Mouse (Mus musculus): ENCODE data around the gene Lrrc8b. TPM values are rescaled to one million over a fixed set of nuclear protein-coding genes. Genes with fewer than 3 reads are reported as not detected.

Gene Lrrc8b
- polyA plus RNA-seq, 1 experiment = 14.0 TPM

DNA sequence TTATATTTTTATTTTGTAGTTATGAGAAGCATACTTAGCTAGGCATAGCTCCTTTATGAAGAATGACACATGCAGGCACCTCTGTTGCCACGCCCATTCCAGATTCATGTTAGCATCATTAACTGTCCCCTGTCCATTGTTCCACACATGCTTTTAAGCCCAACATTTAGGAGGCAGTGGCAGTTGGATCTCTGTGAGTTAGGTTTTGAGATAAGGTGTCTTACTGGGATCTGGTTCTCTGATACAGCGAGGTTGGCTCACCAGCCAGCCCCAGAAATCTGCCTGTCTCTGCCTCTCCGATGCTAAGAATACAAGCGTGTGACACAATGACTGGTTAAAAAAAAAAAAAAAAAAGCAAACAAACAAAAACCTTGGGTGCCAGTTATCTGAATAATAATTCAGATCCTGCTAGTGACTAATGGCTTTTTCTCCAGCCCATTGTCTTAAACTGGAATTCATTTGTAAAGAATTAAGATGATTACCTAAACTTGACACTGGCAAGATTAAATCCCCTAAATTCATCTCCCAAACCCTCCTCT is 110.6 kb downstream of the Lrrc8b start:
- no peaks in the 10 kb centered on the region for H3K4me1 ChIP-seq (ENCODE audit: control insufficient read depth, insufficient read depth, low read length)
- TF ChIP-seq EP300 (IDR thresholded peaks at IDR 0.05; ENCODE audit: insufficient read depth, low read depth, low read length) = no peak
- no peak for TF ChIP-seq CTCF (IDR thresholded peaks at IDR 0.05; ENCODE audit: low read depth, low read length)
- TF ChIP-seq POLR2A (IDR thresholded peaks at IDR 0.05; ENCODE audit: insufficient read depth, low read length) = no peak
- H3K9me3 ChIP-seq (replicated peaks; ENCODE audit: control insufficient read depth, insufficient read depth, low read length, poor library complexity, severe bottlenecking) = no peaks in the 10 kb centered on the region
- no peaks in the 10 kb centered on the region for H3K27me3 ChIP-seq (ENCODE audit: control insufficient read depth, insufficient read depth, low read length, poor library complexity, severe bottlenecking)
- H3K9ac ChIP-seq (ENCODE audit: low read depth, poor library complexity, severe bottlenecking) = no peak overlapping the region
- H3K4me3 ChIP-seq (ENCODE audit: low read depth, low read length) = no peak overlapping the region
- H3K36me3 ChIP-seq (ENCODE audit: control insufficient read depth, insufficient read depth, low read length, poor library complexity, severe bottlenecking) = no peaks in the 10 kb centered on the region
- H3K27ac ChIP-seq (ENCODE audit: insufficient read depth, low read length) = no peak overlapping the region

DNA sequence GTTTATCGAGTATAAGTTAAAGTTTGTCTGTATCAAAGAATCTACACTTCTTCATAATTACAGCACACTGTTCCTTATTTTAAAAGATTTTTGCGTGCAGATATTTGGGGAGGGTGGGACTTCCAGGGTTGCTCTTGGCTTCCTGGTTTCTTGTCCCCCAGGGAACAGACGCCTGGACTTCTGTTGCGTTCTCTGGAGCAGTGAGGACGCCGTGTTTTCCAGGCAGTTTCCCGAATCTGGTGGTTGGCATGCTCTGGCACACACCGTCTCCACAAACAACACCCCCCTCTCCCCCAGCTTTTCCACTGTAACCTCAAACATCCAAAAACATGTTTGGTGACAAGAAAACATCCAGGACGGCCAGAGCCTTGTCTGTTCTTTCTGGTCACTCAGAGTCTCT is 111.2 kb downstream of the Lrrc8b start:
- no peaks in the 10 kb centered on the region for H3K36me3 ChIP-seq (ENCODE audit: control insufficient read depth, insufficient read depth, low read length, poor library complexity, severe bottlenecking)
- no peak overlapping the region for H3K27ac ChIP-seq (ENCODE audit: insufficient read depth, low read length)
- no peaks in the 10 kb centered on the region for H3K9me3 ChIP-seq (replicated peaks; ENCODE audit: control insufficient read depth, insufficient read depth, low read length, poor library complexity, severe bottlenecking)
- no peak overlapping the region for H3K4me3 ChIP-seq (ENCODE audit: low read depth, low read length)
- H3K9ac ChIP-seq (ENCODE audit: low read depth, poor library complexity, severe bottlenecking) = no peak overlapping the region
- no peak for TF ChIP-seq EP300 (IDR thresholded peaks at IDR 0.05; ENCODE audit: insufficient read depth, low read depth, low read length)
- TF ChIP-seq POLR2A (IDR thresholded peaks at IDR 0.05; ENCODE audit: insufficient read depth, low read length) = no peak
- no peak for TF ChIP-seq CTCF (IDR thresholded peaks at IDR 0.05; ENCODE audit: low read depth, low read length)
- no peaks in the 10 kb centered on the region for H3K27me3 ChIP-seq (ENCODE audit: control insufficient read depth, insufficient read depth, low read length, poor library complexity, severe bottlenecking)
- H3K4me1 ChIP-seq (ENCODE audit: control insufficient read depth, insufficient read depth, low read length) = no peaks in the 10 kb centered on the region

DNA sequence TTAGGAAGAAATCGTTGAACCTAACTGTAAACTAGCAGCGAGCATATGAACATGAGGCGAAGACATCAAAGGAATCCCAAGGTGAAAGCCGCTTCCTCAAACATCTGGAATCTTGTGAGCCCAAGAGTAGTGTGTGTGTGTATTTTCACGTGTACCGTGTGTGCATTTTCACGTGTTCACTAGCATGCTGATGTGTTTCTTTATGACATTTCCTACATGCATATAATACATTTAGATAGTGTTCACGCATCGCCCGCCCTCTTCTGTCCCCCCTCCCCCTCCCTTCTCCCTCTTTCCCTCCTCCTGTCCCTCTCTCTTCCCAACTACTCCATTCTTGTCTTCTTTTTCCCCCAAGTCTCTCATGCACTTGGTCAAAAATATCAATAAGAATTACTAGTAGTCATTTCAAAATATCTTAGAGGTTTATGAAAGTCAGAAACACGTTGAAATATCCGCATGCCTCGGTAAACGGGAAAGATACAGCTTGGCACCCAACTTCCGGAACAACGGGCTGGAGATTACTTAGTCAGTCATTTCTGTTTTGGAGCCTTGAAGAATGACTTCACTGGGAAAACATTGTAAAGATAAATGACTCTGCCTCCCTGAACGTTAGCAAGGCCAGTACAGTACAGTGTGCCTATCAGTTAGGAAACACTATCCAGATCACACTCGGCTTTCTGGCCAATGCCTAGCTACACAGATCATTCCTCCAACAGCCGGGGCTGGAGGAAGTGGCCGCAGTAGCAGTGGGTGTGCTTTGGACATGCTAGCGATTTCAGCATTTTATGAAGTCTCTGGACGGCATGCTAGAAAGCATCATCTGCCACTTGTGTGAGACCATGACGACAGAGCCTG is 112.1 kb downstream of the Lrrc8b start:
- TF ChIP-seq POLR2A (IDR thresholded peaks at IDR 0.05; ENCODE audit: insufficient read depth, low read length) (no peak), EP300 (IDR thresholded peaks at IDR 0.05; ENCODE audit: insufficient read depth, low read depth, low read length) (no peak), CTCF (IDR thresholded peaks at IDR 0.05; ENCODE audit: low read depth, low read length) (no peak)
- H3K27me3 ChIP-seq (ENCODE audit: control insufficient read depth, insufficient read depth, low read length, poor library complexity, severe bottlenecking) = no peaks in the 10 kb centered on the region
- H3K9me3 ChIP-seq (replicated peaks; ENCODE audit: control insufficient read depth, insufficient read depth, low read length, poor library complexity, severe bottlenecking) = no peaks in the 10 kb centered on the region
- no peak overlapping the region for H3K4me3 ChIP-seq (ENCODE audit: low read depth, low read length)
- H3K36me3 ChIP-seq (ENCODE audit: control insufficient read depth, insufficient read depth, low read length, poor library complexity, severe bottlenecking) = no peaks in the 10 kb centered on the region
- no peaks in the 10 kb centered on the region for H3K4me1 ChIP-seq (ENCODE audit: control insufficient read depth, insufficient read depth, low read length)
- H3K9ac ChIP-seq (ENCODE audit: low read depth, poor library complexity, severe bottlenecking) = no peak overlapping the region
- no peak overlapping the region for H3K27ac ChIP-seq (ENCODE audit: insufficient read depth, low read length)

DNA sequence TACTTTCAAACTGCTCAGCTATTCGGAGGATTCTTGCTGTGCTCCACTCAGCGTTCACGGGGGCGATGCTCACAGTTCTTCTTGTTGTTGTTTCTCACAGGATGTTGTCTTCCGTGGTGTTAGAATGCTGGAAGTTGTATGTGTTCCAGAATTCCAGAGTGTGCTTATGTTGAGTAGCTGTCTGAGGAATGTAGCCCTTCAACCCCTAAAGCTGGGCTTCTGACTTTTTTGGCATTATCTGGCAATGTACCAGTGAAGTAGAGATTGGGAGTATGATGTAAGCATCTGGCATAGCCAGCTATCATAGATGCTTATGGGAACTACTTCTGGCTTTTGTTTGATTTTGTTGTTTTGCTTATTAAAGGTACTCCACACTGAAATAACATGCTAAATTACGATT is 115.0 kb downstream of the Lrrc8b start:
- Histone ChIP-seq H3K27ac (ENCODE audit: insufficient read depth, low read length) (no peak overlapping the region), H3K4me3 (ENCODE audit: low read depth, low read length) (no peak overlapping the region), H3K4me1 (ENCODE audit: control insufficient read depth, insufficient read depth, low read length) (no peaks in the 10 kb centered on the region), H3K9me3 (replicated peaks; ENCODE audit: control insufficient read depth, insufficient read depth, low read length, poor library complexity, severe bottlenecking) (no peaks in the 10 kb centered on the region), H3K27me3 (ENCODE audit: control insufficient read depth, insufficient read depth, low read length, poor library complexity, severe bottlenecking) (no peaks in the 10 kb centered on the region), H3K36me3 (ENCODE audit: control insufficient read depth, insufficient read depth, low read length, poor library complexity, severe bottlenecking) (no peaks in the 10 kb centered on the region), H3K9ac (ENCODE audit: low read depth, poor library complexity, severe bottlenecking) (no peak overlapping the region)
- no peak for TF ChIP-seq POLR2A (IDR thresholded peaks at IDR 0.05; ENCODE audit: insufficient read depth, low read length)
- no peak for TF ChIP-seq CTCF (IDR thresholded peaks at IDR 0.05; ENCODE audit: low read depth, low read length)
- TF ChIP-seq EP300 (IDR thresholded peaks at IDR 0.05; ENCODE audit: insufficient read depth, low read depth, low read length) = no peak

DNA sequence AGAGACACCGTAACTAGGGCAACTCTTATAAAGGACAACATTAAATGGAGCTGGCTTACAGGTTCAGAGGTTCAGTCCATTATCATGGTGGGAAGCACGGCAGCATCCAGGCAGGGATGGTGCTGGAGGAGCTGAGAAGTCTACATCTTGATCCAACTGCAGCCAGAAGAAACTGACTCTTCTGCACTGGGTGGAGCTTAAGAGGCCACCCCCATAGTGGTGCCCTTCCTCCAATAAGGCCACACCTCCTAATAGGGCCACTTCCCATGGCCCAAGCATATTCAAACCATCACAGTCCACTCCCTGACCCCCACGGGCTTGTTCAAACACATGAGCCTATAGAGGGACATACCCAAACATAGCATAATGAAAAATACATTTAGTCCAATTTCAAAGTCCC is 119.6 kb downstream of the Lrrc8b start:
- Histone ChIP-seq H3K9ac (ENCODE audit: low read depth, poor library complexity, severe bottlenecking) (no peak overlapping the region), H3K4me3 (ENCODE audit: low read depth, low read length) (no peak overlapping the region), H3K36me3 (ENCODE audit: control insufficient read depth, insufficient read depth, low read length, poor library complexity, severe bottlenecking) (no peaks in the 10 kb centered on the region), H3K27ac (ENCODE audit: insufficient read depth, low read length) (no peak overlapping the region), H3K27me3 (ENCODE audit: control insufficient read depth, insufficient read depth, low read length, poor library complexity, severe bottlenecking) (no peaks in the 10 kb centered on the region), H3K9me3 (replicated peaks; ENCODE audit: control insufficient read depth, insufficient read depth, low read length, poor library complexity, severe bottlenecking) (no peaks in the 10 kb centered on the region), H3K4me1 (ENCODE audit: control insufficient read depth, insufficient read depth, low read length) (peaks cover 2% of the 10 kb centered on the region)
- TF ChIP-seq CTCF (IDR thresholded peaks at IDR 0.05; ENCODE audit: low read depth, low read length) = no peak
- TF ChIP-seq EP300 (IDR thresholded peaks at IDR 0.05; ENCODE audit: insufficient read depth, low read depth, low read length) = no peak
- TF ChIP-seq POLR2A (IDR thresholded peaks at IDR 0.05; ENCODE audit: insufficient read depth, low read length) = no peak

DNA sequence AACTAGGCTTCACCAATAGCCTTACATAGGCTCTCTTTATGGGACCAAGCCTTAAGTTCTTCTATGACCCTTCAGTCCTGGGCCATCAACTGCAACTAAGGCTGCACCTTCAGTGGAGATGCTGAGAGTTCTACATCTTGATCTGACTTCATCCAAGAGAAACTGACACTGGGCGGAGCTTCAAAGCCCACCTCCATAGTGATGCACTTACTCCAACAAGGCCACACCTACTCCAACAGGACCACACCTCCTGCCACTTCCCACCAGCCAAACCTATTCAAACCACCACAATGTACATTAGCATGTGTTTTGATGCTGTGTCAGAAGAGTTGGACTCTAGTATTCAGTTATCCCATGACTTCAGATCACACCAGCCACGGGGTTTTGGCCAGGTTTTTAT is 120.6 kb downstream of the Lrrc8b start:
- Histone ChIP-seq H3K36me3 (ENCODE audit: control insufficient read depth, insufficient read depth, low read length, poor library complexity, severe bottlenecking) (no peaks in the 10 kb centered on the region), H3K27me3 (ENCODE audit: control insufficient read depth, insufficient read depth, low read length, poor library complexity, severe bottlenecking) (no peaks in the 10 kb centered on the region), H3K27ac (ENCODE audit: insufficient read depth, low read length) (no peak overlapping the region), H3K9ac (ENCODE audit: low read depth, poor library complexity, severe bottlenecking) (no peak overlapping the region), H3K4me3 (ENCODE audit: low read depth, low read length) (no peak overlapping the region), H3K4me1 (ENCODE audit: control insufficient read depth, insufficient read depth, low read length) (peaks cover 2% of the 10 kb centered on the region), H3K9me3 (replicated peaks; ENCODE audit: control insufficient read depth, insufficient read depth, low read length, poor library complexity, severe bottlenecking) (no peaks in the 10 kb centered on the region)
- TF ChIP-seq EP300 (IDR thresholded peaks at IDR 0.05; ENCODE audit: insufficient read depth, low read depth, low read length) (no peak), CTCF (IDR thresholded peaks at IDR 0.05; ENCODE audit: low read depth, low read length) (no peak), POLR2A (IDR thresholded peaks at IDR 0.05; ENCODE audit: insufficient read depth, low read length) (no peak)
